Mouse (Mus musculus) G1E (cell line): ENCODE data around the gene Gpr150. TPM values are rescaled to one million over a fixed set of nuclear protein-coding genes. Genes with fewer than 3 reads are reported as not detected.

Experiments used
- ATAC-seq: 2 replicates; pipeline ENCODE4 v1.8.0; 2016; ENCODE audit warnings: mild to moderate bottlenecking; ENCODE audit not compliant: insufficient number of reproducible peaks, poor library complexity, low FRiP score, severe bottlenecking; ENCODE audit errors: extremely low read depth
- DNase-seq: peaks from one replicate; pipeline ENCODE4 v3.0.0; 2012; ENCODE audit warnings: low spot score
- H3K27me3 ChIP-seq: 2 replicates; pipeline ENCODE4 v1.6.1; 2012; ENCODE audit warnings: mild to moderate bottlenecking, low read length, inconsistent platforms; ENCODE audit not compliant: insufficient read depth
- H3K36me3 ChIP-seq: replicated peaks from 2 replicates; pipeline ENCODE3; 2012; ENCODE audit warnings: mild to moderate bottlenecking, inconsistent platforms
- H3K4me1 ChIP-seq: 2 replicates; pipeline ENCODE4 v1.6.1; 2012; ENCODE audit warnings: low read depth, low read length, inconsistent platforms, mixed read lengths; ENCODE audit not compliant: insufficient read depth
- H3K4me3 ChIP-seq: 2 replicates; pipeline ENCODE4 v1.5.1; 2012; ENCODE audit warnings: low read depth, mild to moderate bottlenecking, inconsistent platforms, low read length, moderate library complexity, mixed read lengths
- H3K9me3 ChIP-seq: replicated peaks from 2 replicates; pipeline ENCODE4 v1.6.1; 2012; ENCODE audit warnings: inconsistent platforms
- CTCF ChIP-seq: IDR thresholded peaks from 2 replicates; pipeline ENCODE4 v1.5.1; 2012; ENCODE audit warnings: low read depth, low read length, inconsistent platforms, mixed read lengths
- GATA1 ChIP-seq: IDR thresholded peaks from 2 replicates; pipeline ENCODE4 v1.6.1; 2012; ENCODE audit warnings: borderline replicate concordance, low read length, inconsistent platforms, mixed read lengths
- GATA2 ChIP-seq: IDR thresholded peaks from 2 replicates; pipeline ENCODE4 v1.6.1; 2012; ENCODE audit warnings: low read depth, low read length, inconsistent platforms, borderline replicate concordance
- POLR2AphosphoS5 ChIP-seq: IDR thresholded peaks from 2 replicates; pipeline ENCODE4 v1.6.1; 2012; ENCODE audit warnings: low read depth, low read length, inconsistent platforms; ENCODE audit not compliant: insufficient replicate concordance
- TAL1 ChIP-seq: conservative IDR thresholded peaks from 2 replicates; pipeline ENCODE4 v1.6.1; 2012; ENCODE audit warnings: low read depth, low read length, inconsistent platforms, mixed read lengths
- polyA plus RNA-seq: library from polyadenylated mRNA; stranded (reverse); fragments of >175 nt; gene quantifications from 2 replicates; pipeline ENCODE4 v1.2.3, GENCODE M21; 2012
- total RNA-seq, 2 experiments: library from RNA; stranded (forward) in 1 of 2; stranded (reverse) in 1 of 2; fragments of 200-1000 nt in 1 of 2; fragments of >200 nt in 1 of 2; fragmentation: Nextera tagmentation in 1 of 2; gene quantifications; 2 replicates each; pipeline ENCODE4 v1.2.3; 2014 to 2017

The Gpr150 gene
- total and polyA plus RNA-seq, 3 experiments: 0.05 TPM; not detected in 2

GRCm38 (mm10) chr13:76063548-76063947 is 6.8 kb upstream of the Gpr150 start:
- no peaks in the 10 kb centered on the region for H3K9me3 ChIP-seq
- H3K27me3 ChIP-seq: no peaks in the 10 kb centered on the region
- H3K36me3 ChIP-seq: peaks cover 25% of the 10 kb centered on the region
- H3K4me3 ChIP-seq: no peak overlapping the region
- TF ChIP-seq CTCF: no peak
- no peak for TF ChIP-seq TAL1
- TF ChIP-seq POLR2AphosphoS5: no peak
- no peak for TF ChIP-seq GATA1
- TF ChIP-seq GATA2: no peak
- ATAC-seq: no peak
- DNase-seq: no peak
- no peaks in the 10 kb centered on the region for H3K4me1 ChIP-seq

- H3K4me1 ChIP-seq: no peaks in the 10 kb centered on the region
- DNase-seq: no peak
- H3K36me3 ChIP-seq: peaks cover 25% of the 10 kb centered on the region
- ATAC-seq: no peak
- TF ChIP-seq GATA1: no peak
- H3K9me3 ChIP-seq: no peaks in the 10 kb centered on the region
- H3K27me3 ChIP-seq: no peaks in the 10 kb centered on the region
- H3K4me3 ChIP-seq: no peak overlapping the region
These were observed 5.8 kb upstream of the Gpr150 start for GRCm38 (mm10) chr13:76062569-76062968.

GRCm38 (mm10) chr13:76062126-76062525 is 5.3 kb upstream of the Gpr150 start:
- ATAC-seq (no peak), DNase-seq (no peak)
- peaks cover 25% of the 10 kb centered on the region for H3K36me3 ChIP-seq
- H3K27me3 ChIP-seq: no peaks in the 10 kb centered on the region
- H3K4me3 ChIP-seq: no peak overlapping the region
- H3K4me1 ChIP-seq: no peaks in the 10 kb centered on the region
- no peak for TF ChIP-seq GATA2
- no peak for TF ChIP-seq POLR2AphosphoS5
- no peaks in the 10 kb centered on the region for H3K9me3 ChIP-seq

- Histone ChIP-seq H3K4me3 (no peak overlapping the region), H3K4me1 (peaks cover 12% of the 10 kb centered on the region), H3K36me3 (peaks cover 13% of the 10 kb centered on the region), H3K27me3 (peaks cover 12% of the 10 kb centered on the region), H3K9me3 (peaks cover 10% of the 10 kb centered on the region)
- no peak for ATAC-seq
- no peak for DNase-seq
- no peak for TF ChIP-seq CTCF
- no peak for TF ChIP-seq GATA1
- TF ChIP-seq TAL1: no peak
- no peak for TF ChIP-seq GATA2
- no peak for TF ChIP-seq POLR2AphosphoS5
These were observed 2.8 kb upstream of the Gpr150 start for GRCm38 (mm10) chr13:76059591-76059990.

- Histone ChIP-seq H3K9me3 (peaks cover 10% of the 10 kb centered on the region), H3K4me3 (no peak overlapping the region), H3K36me3 (peaks cover 5% of the 10 kb centered on the region), H3K27me3 (peaks cover 12% of the 10 kb centered on the region), H3K4me1 (peaks cover 12% of the 10 kb centered on the region)
- TF ChIP-seq TAL1: no peak
- TF ChIP-seq GATA1: no peak
- TF ChIP-seq GATA2: no peak
- no peak for TF ChIP-seq POLR2AphosphoS5
- TF ChIP-seq CTCF: no peak
- ATAC-seq: no peak
- DNase-seq: no peak
These were observed 672 bp upstream of the Gpr150 start for GRCm38 (mm10) chr13:76057267-76058069.

- peak; percentile 1 for DNase-seq
- no peak for ATAC-seq
- Histone ChIP-seq H3K27me3 (peaks cover 12% of the 10 kb centered on the region), H3K36me3 (no peaks in the 10 kb centered on the region), H3K9me3 (peaks cover 10% of the 10 kb centered on the region), H3K4me1 (peaks cover 12% of the 10 kb centered on the region), H3K4me3 (peak overlapping the region; percentile 72; the same call in 1 of the 2 replicates)
- no peak for TF ChIP-seq GATA2
- TF ChIP-seq CTCF: no peak
- no peak for TF ChIP-seq POLR2AphosphoS5
- TF ChIP-seq GATA1: no peak
- TF ChIP-seq TAL1: no peak
These were observed 503 bp downstream of the Gpr150 start for GRCm38 (mm10) chr13:76056261-76056724.
